Mouse (Mus musculus): ENCODE results near the gene Dstyk. TPM values are rescaled to one million over a fixed set of nuclear protein-coding genes. Genes with fewer than 3 reads are reported as not detected.

Dstyk gene
- polyA plus RNA-seq, 1 experiment from 2014 or later = 15.7 TPM

- H3K4me2 ChIP-seq (ENCODE audit: low read depth, low read length, severe bottlenecking) = no peak overlapping the region
- peaks cover 10% of the 10 kb centered on the region; the same call in 1 of the 2 replicates for H3K4me1 ChIP-seq (replicated peaks; ENCODE audit: control insufficient read depth, insufficient read depth, low read length)
- 91% methylated on average over 7 of the region's 7 CpGs for whole genome bisulfite sequencing
- no peaks in the 10 kb centered on the region for H3K36me3 ChIP-seq (ENCODE audit: control insufficient read depth, insufficient read depth, low read length)
- H3K27ac ChIP-seq (ENCODE audit: low read depth, low read length) = no peak overlapping the region
- DNase-seq (ENCODE audit: low spot score) (no peak), ATAC-seq (replicated peaks; ENCODE audit: low FRiP score) (no peak)
- no peaks in the 10 kb centered on the region for H3K27me3 ChIP-seq (ENCODE audit: control insufficient read depth, insufficient read depth, low read length)
- H3K9ac ChIP-seq (ENCODE audit: low read length) = no peak overlapping the region
- H3K9me3 ChIP-seq (ENCODE audit: control insufficient read depth, low read length) = no peaks in the 10 kb centered on the region
- no peak overlapping the region for H3K4me3 ChIP-seq (ENCODE audit: low read depth, low read length)
Measured at GRCm38 (mm10) chr1:132420662-132421061, 3.3 kb downstream of the Dstyk start.

- DNase-seq (ENCODE audit: low spot score) (no peak), ATAC-seq (replicated peaks; ENCODE audit: low FRiP score) (no peak)
- 92% methylated on average over 5 of the region's 5 CpGs for WGBS
- H3K4me3 ChIP-seq (ENCODE audit: low read depth, low read length) = no peak overlapping the region
- peaks cover 8% of the 10 kb centered on the region; the same call in 1 of the 2 replicates for H3K4me1 ChIP-seq (replicated peaks; ENCODE audit: control insufficient read depth, insufficient read depth, low read length)
- no peaks in the 10 kb centered on the region for H3K27me3 ChIP-seq (ENCODE audit: control insufficient read depth, insufficient read depth, low read length)
- no peaks in the 10 kb centered on the region for H3K36me3 ChIP-seq (ENCODE audit: control insufficient read depth, insufficient read depth, low read length)
- no peak overlapping the region for H3K4me2 ChIP-seq (ENCODE audit: low read depth, low read length, severe bottlenecking)
- H3K9me3 ChIP-seq (ENCODE audit: control insufficient read depth, low read length) = no peaks in the 10 kb centered on the region
- H3K27ac ChIP-seq (ENCODE audit: low read depth, low read length) = no peak overlapping the region
- no peak overlapping the region for H3K9ac ChIP-seq (ENCODE audit: low read length)
Measured at GRCm38 (mm10) chr1:132422912-132423696, 5.7 kb downstream of the Dstyk start.

- Histone ChIP-seq H3K27me3 (ENCODE audit: control insufficient read depth, insufficient read depth, low read length) (no peaks in the 10 kb centered on the region), H3K27ac (ENCODE audit: low read depth, low read length) (no peak overlapping the region), H3K9ac (ENCODE audit: low read length) (no peak overlapping the region), H3K4me3 (ENCODE audit: low read depth, low read length) (no peak overlapping the region), H3K36me3 (ENCODE audit: control insufficient read depth, insufficient read depth, low read length) (no peaks in the 10 kb centered on the region), H3K9me3 (ENCODE audit: control insufficient read depth, low read length) (no peaks in the 10 kb centered on the region), H3K4me1 (replicated peaks; ENCODE audit: control insufficient read depth, insufficient read depth, low read length) (0 out of 2 replicates have a peak, but pooled peaks cover under 1% of the 10 kb centered on the region), H3K4me2 (ENCODE audit: low read depth, low read length, severe bottlenecking) (no peak overlapping the region)
- ATAC-seq (replicated peaks; ENCODE audit: low FRiP score) (no peak), DNase-seq (ENCODE audit: low spot score) (no peak)
Measured at GRCm38 (mm10) chr1:132425600-132425999, 8.2 kb downstream of the Dstyk start.

GRCm38 (mm10) chr1:132430818-132431217, 13.5 kb downstream of the Dstyk start:
- DNase-seq (ENCODE audit: low spot score) (no peak), ATAC-seq (replicated peaks; ENCODE audit: low FRiP score) (no peak)
- H3K36me3 ChIP-seq (ENCODE audit: control insufficient read depth, insufficient read depth, low read length) = no peaks in the 10 kb centered on the region
- H3K4me3 ChIP-seq (ENCODE audit: low read depth, low read length) = no peak overlapping the region
- 0 out of 2 replicates have a peak, but pooled peaks cover 2% of the 10 kb centered on the region for H3K4me1 ChIP-seq (replicated peaks; ENCODE audit: control insufficient read depth, insufficient read depth, low read length)
- no peak overlapping the region for H3K27ac ChIP-seq (ENCODE audit: low read depth, low read length)
- no peaks in the 10 kb centered on the region for H3K27me3 ChIP-seq (ENCODE audit: control insufficient read depth, insufficient read depth, low read length)
- no peaks in the 10 kb centered on the region for H3K9me3 ChIP-seq (ENCODE audit: control insufficient read depth, low read length)
- H3K4me2 ChIP-seq (ENCODE audit: low read depth, low read length, severe bottlenecking) = no peak overlapping the region
- WGBS = 71% methylated on average over 3 of the region's 3 CpGs
- H3K9ac ChIP-seq (ENCODE audit: low read length) = no peak overlapping the region

- H3K4me1 ChIP-seq (replicated peaks; ENCODE audit: control insufficient read depth, insufficient read depth, low read length) = 0 out of 2 replicates have a peak, but pooled peaks cover 2% of the 10 kb centered on the region
- 81% methylated on average over 9 of the region's 9 CpGs for WGBS
- no peaks in the 10 kb centered on the region for H3K36me3 ChIP-seq (ENCODE audit: control insufficient read depth, insufficient read depth, low read length)
- no peak overlapping the region for H3K9ac ChIP-seq (ENCODE audit: low read length)
- H3K4me3 ChIP-seq (ENCODE audit: low read depth, low read length) = no peak overlapping the region
- no peaks in the 10 kb centered on the region for H3K27me3 ChIP-seq (ENCODE audit: control insufficient read depth, insufficient read depth, low read length)
- no peak for ATAC-seq (replicated peaks; ENCODE audit: low FRiP score)
- H3K4me2 ChIP-seq (ENCODE audit: low read depth, low read length, severe bottlenecking) = no peak overlapping the region
- H3K27ac ChIP-seq (ENCODE audit: low read depth, low read length) = no peak overlapping the region
- no peaks in the 10 kb centered on the region for H3K9me3 ChIP-seq (ENCODE audit: control insufficient read depth, low read length)
- DNase-seq (ENCODE audit: low spot score) = no peak
Measured at GRCm38 (mm10) chr1:132431716-132432115, 14.4 kb downstream of the Dstyk start.

GRCm38 (mm10) chr1:132433349-132433748, 16.0 kb downstream of the Dstyk start:
- Histone ChIP-seq H3K27me3 (ENCODE audit: control insufficient read depth, insufficient read depth, low read length) (no peaks in the 10 kb centered on the region), H3K9ac (ENCODE audit: low read length) (no peak overlapping the region), H3K4me1 (replicated peaks; ENCODE audit: control insufficient read depth, insufficient read depth, low read length) (0 out of 2 replicates have a peak, but pooled peaks cover 2% of the 10 kb centered on the region), H3K36me3 (ENCODE audit: control insufficient read depth, insufficient read depth, low read length) (no peaks in the 10 kb centered on the region), H3K9me3 (ENCODE audit: control insufficient read depth, low read length) (no peaks in the 10 kb centered on the region), H3K4me2 (ENCODE audit: low read depth, low read length, severe bottlenecking) (no peak overlapping the region), H3K4me3 (ENCODE audit: low read depth, low read length) (no peak overlapping the region), H3K27ac (ENCODE audit: low read depth, low read length) (no peak overlapping the region)
- DNase-seq (ENCODE audit: low spot score) (no peak), ATAC-seq (replicated peaks; ENCODE audit: low FRiP score) (no peak)
- WGBS = 87% methylated on average over 5 of the region's 5 CpGs

- no peaks in the 10 kb centered on the region for H3K9me3 ChIP-seq (ENCODE audit: control insufficient read depth, low read length)
- ATAC-seq (replicated peaks; ENCODE audit: low FRiP score) (no peak), DNase-seq (ENCODE audit: low spot score) (no peak)
- WGBS = 92% methylated on average over 12 of the region's 12 CpGs
- no peak overlapping the region for H3K4me2 ChIP-seq (ENCODE audit: low read depth, low read length, severe bottlenecking)
- no peaks in the 10 kb centered on the region for H3K27me3 ChIP-seq (ENCODE audit: control insufficient read depth, insufficient read depth, low read length)
- H3K9ac ChIP-seq (ENCODE audit: low read length) = no peak overlapping the region
- H3K4me3 ChIP-seq (ENCODE audit: low read depth, low read length) = no peak overlapping the region
- no peaks in the 10 kb centered on the region for H3K36me3 ChIP-seq (ENCODE audit: control insufficient read depth, insufficient read depth, low read length)
- H3K4me1 ChIP-seq (replicated peaks; ENCODE audit: control insufficient read depth, insufficient read depth, low read length) = 0 out of 2 replicates have a peak, but pooled peaks cover 2% of the 10 kb centered on the region
- no peak overlapping the region for H3K27ac ChIP-seq (ENCODE audit: low read depth, low read length)
Measured at GRCm38 (mm10) chr1:132434032-132434431, 16.7 kb downstream of the Dstyk start.

- H3K36me3 ChIP-seq (ENCODE audit: control insufficient read depth, insufficient read depth, low read length) = peaks cover 4% of the 10 kb centered on the region
- no peaks in the 10 kb centered on the region for H3K4me1 ChIP-seq (replicated peaks; ENCODE audit: control insufficient read depth, insufficient read depth, low read length)
- DNase-seq (ENCODE audit: low spot score) = no peak
- H3K4me3 ChIP-seq (ENCODE audit: low read depth, low read length) = no peak overlapping the region
- WGBS = 71% methylated on average over 4 of the region's 4 CpGs
- ATAC-seq (replicated peaks; ENCODE audit: low FRiP score) = no peak
- no peaks in the 10 kb centered on the region for H3K9me3 ChIP-seq (ENCODE audit: control insufficient read depth, low read length)
- H3K27ac ChIP-seq (ENCODE audit: low read depth, low read length) = no peak overlapping the region
- H3K27me3 ChIP-seq (ENCODE audit: control insufficient read depth, insufficient read depth, low read length) = no peaks in the 10 kb centered on the region
- H3K9ac ChIP-seq (ENCODE audit: low read length) = no peak overlapping the region
- no peak overlapping the region for H3K4me2 ChIP-seq (ENCODE audit: low read depth, low read length, severe bottlenecking)
Measured at GRCm38 (mm10) chr1:132436320-132436958, 19.1 kb downstream of the Dstyk start.
